ENCODE assay signal across 8 mouse cellular contexts in the genomic region with DNA sequence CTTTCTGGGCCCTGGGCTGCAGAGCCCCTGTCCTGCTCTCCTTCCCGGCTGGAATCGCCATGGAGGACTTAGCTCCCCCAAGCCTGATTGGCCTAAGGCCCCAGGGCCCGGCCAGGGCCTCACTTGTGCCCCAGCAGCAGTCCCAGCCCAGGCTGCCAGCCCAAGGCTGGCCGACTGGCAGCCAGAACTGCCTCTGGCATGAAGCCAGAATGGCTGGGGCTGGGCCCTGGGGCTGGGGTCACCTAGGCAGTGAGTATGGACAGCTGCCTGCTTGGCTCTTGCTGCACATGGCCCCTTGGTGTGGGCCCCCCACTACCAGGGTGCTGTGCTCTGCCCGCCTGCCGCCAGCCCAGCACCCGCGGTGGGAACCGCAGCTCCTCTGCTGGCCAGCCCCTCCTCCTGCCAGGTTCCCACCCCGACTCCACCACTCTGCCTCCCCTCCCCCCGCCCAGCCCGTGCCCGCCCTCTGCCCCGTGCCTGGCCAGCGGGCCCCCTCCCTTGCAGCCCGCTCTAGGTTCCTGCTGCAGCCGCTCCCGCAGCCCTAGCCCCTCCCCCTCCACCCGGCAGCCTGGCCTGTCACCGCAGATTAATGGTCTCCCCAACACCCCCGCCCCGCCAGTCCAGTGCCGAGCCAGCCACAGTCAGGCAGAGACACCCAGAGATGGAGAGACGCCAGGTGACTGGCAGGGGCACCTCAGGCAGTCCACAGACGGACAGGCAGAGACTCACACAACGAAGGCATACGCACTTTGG. TPM values are rescaled to one million over a fixed set of nuclear protein-coding genes. Genes with fewer than 3 reads are reported as not detected.
DNase-seq lines count a peak whose midpoint lies in the region; ATAC-seq lines count a peak whose summit lies in the region.

No protein-coding gene starts in this region.

- H3K27ac ChIP-seq in hindbrain, embryonic 10.5 days = peak overlapping the region; percentile 93
- H3K27ac ChIP-seq in limb, embryonic 13.5 days = no peak overlapping the region; the same call in 1 of the 2 replicates
- peak overlapping the region; percentile 57 for H3K27ac ChIP-seq in midbrain, embryonic 15.5 days

- peak; percentile 73 for DNase-seq in Muller cell, postnatal 12 days (ENCODE audit: inconsistent ontology term)
- peak; percentile 66 for DNase-seq in cerebellum, adult 8-10 months
- DNase-seq in forelimb bud, embryonic 11.5 days (ENCODE audit: low read depth, low spot score) = peak; percentile 58
- peak; percentile 81 for DNase-seq in hindbrain, embryonic 10.5 days (ENCODE audit: low spot score)
- DNase-seq in spleen, adult 18-20 months = no peak

- no peaks in the 10 kb centered on the region for H3K9me3 ChIP-seq in hindbrain, embryonic 10.5 days
- no peaks in the 10 kb centered on the region for H3K9me3 ChIP-seq in limb, embryonic 13.5 days
- no peaks in the 10 kb centered on the region for H3K9me3 ChIP-seq in midbrain, embryonic 15.5 days

- H3K36me3 ChIP-seq in hindbrain, embryonic 10.5 days = peaks cover 49% of the 10 kb centered on the region
- no peaks in the 10 kb centered on the region for H3K36me3 ChIP-seq in limb, embryonic 13.5 days
- peaks cover 16% of the 10 kb centered on the region; the same call in 1 of the 2 replicates for H3K36me3 ChIP-seq in midbrain, embryonic 15.5 days (replicated peaks)

- peaks cover 71% of the 10 kb centered on the region for H3K4me1 ChIP-seq in hindbrain, embryonic 10.5 days (replicated peaks)
- peaks cover 28% of the 10 kb centered on the region for H3K4me1 ChIP-seq in limb, embryonic 13.5 days
- H3K4me1 ChIP-seq in midbrain, embryonic 15.5 days = peaks cover 25% of the 10 kb centered on the region

- H3K27me3 ChIP-seq in hindbrain, embryonic 10.5 days (ENCODE audit: insufficient read depth, poor library complexity, severe bottlenecking) = peaks cover 55% of the 10 kb centered on the region
- H3K27me3 ChIP-seq in limb, embryonic 13.5 days = peaks cover 28% of the 10 kb centered on the region
- no peaks in the 10 kb centered on the region for H3K27me3 ChIP-seq in midbrain, embryonic 15.5 days (replicated peaks)

- peak overlapping the region; percentile 76 for H3K4me2 ChIP-seq in limb, embryonic 13.5 days (replicated peaks)
- H3K4me2 ChIP-seq in midbrain, embryonic 15.5 days = peak overlapping the region; percentile 49

- H3K4me3 ChIP-seq in hindbrain, embryonic 10.5 days = peak overlapping the region; percentile 47
- H3K4me3 ChIP-seq in limb, embryonic 13.5 days = peak overlapping the region; percentile 39
- no peak overlapping the region; the same call in 1 of the 2 replicates for H3K4me3 ChIP-seq in midbrain, embryonic 15.5 days

- peak; percentile 77 for ATAC-seq in limb, embryonic 13.5 days (ENCODE audit: low FRiP score, low read depth)
- peak; percentile 74 for ATAC-seq in midbrain, embryonic 15.5 days (replicated peaks)
- no peak for ATAC-seq in erythroid progenitor cell, adult 5-6 weeks (replicated peaks; ENCODE audit: low FRiP score, poor library complexity, severe bottlenecking)

- 6% methylated on average over 27 of the region's 27 CpGs for WGBS in hindbrain, embryonic 10.5 days
- 2% methylated on average over 25 of the region's 27 CpGs for WGBS in limb, embryonic 13.5 days
- 8% methylated on average over 27 of the region's 27 CpGs for WGBS in midbrain, embryonic 15.5 days

- peak overlapping the region; percentile 46 for H3K9ac ChIP-seq in limb, embryonic 13.5 days
- peak overlapping the region; percentile 15; the same call in 1 of the 2 replicates for H3K9ac ChIP-seq in midbrain, embryonic 15.5 days

RNA-seq across cellular contexts. Expression of a gene that starts 22.0 kb away (rescaled TPM):
- 32.4 and 33.9 TPM in 2 replicates for polyA plus RNA-seq in hindbrain, embryonic 10.5 days (2016; fragmentation: Nextera tagmentation; extraction: Ambion mirVana)
- polyA plus RNA-seq in limb, embryonic 13.5 days (2015; fragmentation: Nextera tagmentation; extraction: Ambion mirVana) = 2.7 and 3.1 TPM in 2 replicates
- 11.8 and 13.9 TPM in 2 replicates for polyA plus RNA-seq in midbrain, embryonic 15.5 days (2015; fragmentation: Nextera tagmentation; extraction: Ambion mirVana)
- not detected in 2 replicates for total RNA-seq in erythroid progenitor cell, adult 5-6 weeks (2015; ENCODE audit: low replicate concordance)
- not detected in 2 replicates for total RNA-seq in erythroid progenitor cell, adult 5-6 weeks (2017; ENCODE audit: low replicate concordance)

RNA-seq across cellular contexts. Expression of a gene that starts 35.2 kb away (rescaled TPM):
- polyA plus RNA-seq in hindbrain, embryonic 10.5 days (2016; fragmentation: Nextera tagmentation; extraction: Ambion mirVana) = 8.3 and 9.7 TPM in 2 replicates
- polyA plus RNA-seq in limb, embryonic 13.5 days (2015; fragmentation: Nextera tagmentation; extraction: Ambion mirVana) = 6.0 and 6.6 TPM in 2 replicates
- 10.9 and 11.9 TPM in 2 replicates for polyA plus RNA-seq in midbrain, embryonic 15.5 days (2015; fragmentation: Nextera tagmentation; extraction: Ambion mirVana)
- total RNA-seq in erythroid progenitor cell, adult 5-6 weeks (2015; ENCODE audit: low replicate concordance) = not detected in 2 replicates
- not detected in 2 replicates for total RNA-seq in erythroid progenitor cell, adult 5-6 weeks (2017; ENCODE audit: low replicate concordance)

Comparison
In these comparisons a context has a peak if more than half of its experiments do, and no peak if none do; other contexts are left out.
1. DNase-seq: peak in Muller cell, postnatal 12 days (single experiment), cerebellum, adult 8-10 months (single experiment), forelimb bud, embryonic 11.5 days (single experiment) and hindbrain, embryonic 10.5 days (single experiment); none in spleen, adult 18-20 months (0 of 2).